Comparison of ENCODE assay signal across 8 mouse cellular contexts in the genomic region with DNA sequence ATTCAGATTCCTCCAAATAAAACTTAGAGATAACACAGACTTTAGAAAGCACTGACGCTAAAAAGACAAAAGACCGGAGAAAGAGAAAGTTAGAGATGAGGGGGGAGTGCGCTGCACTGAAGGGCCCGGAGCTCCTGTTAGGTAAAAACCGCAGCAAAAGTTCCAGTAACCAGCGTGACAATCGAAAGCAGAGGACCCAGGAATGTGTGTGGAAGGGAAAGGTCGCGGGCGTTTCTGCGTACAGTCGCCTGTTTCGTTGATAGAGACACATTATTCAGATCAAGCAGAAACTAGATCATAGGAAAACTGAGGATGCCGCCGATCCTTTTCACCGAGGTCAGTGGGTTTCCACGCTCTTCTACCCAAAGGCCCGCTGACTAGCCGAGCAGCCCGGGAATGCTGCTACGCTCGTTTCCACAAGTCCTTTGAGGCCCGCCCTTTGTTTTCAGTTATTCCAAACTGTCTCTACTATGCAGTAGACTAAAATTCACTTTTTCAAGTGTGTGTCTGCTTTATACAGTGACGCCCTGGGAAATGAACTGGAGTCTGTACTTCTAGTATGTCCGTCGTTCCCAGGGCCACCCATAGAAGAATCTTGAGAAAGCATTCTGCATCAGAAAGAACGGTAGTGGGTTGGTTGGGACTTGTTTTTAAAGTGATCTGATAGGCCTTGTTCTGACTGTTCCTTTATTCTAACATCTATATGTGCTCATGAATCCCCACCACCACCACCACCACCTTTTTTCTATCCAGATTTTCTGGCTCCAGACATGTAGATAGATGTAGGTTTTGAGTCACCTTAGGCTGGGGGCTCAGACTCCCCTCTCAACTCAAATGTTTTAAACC. TPM values are rescaled to one million over a fixed set of nuclear protein-coding genes. Genes with fewer than 3 reads are reported as not detected.
DNase-seq lines count a peak whose midpoint lies in the region; ATAC-seq and TF ChIP-seq lines count a peak whose summit lies in the region.

No protein-coding gene starts in this region.

- H3K4me3 ChIP-seq in testis, adult 2 months (ENCODE audit: control insufficient read depth, low read depth, low read length): peak overlapping the region; percentile 51
- H3K4me3 ChIP-seq in cerebellum, adult 2 months (replicated peaks; ENCODE audit: insufficient read depth, low read depth, low read length): peak overlapping the region; percentile 53
- peak overlapping the region; percentile 53 for H3K4me3 ChIP-seq in lung, embryonic 15.5 days

- DNase-seq in testis, postnatal 14 days (ENCODE audit: low spot score): no peak
- DNase-seq in cerebellum, adult 2 months: peak in 1 of 2 experiments; percentile 70
- peak; percentile 29 for DNase-seq in gastrocnemius, postnatal 10 days
- DNase-seq in kidney, adult 18-20 months: peak; percentile 73
- peak; percentile 55 for DNase-seq in right cerebral cortex, postnatal 25 days
- no peak for DNase-seq in left cerebral cortex, postnatal 14 days (ENCODE audit: low spot score in 2 of 2)

- no peak for TF ChIP-seq POLR2A in testis, adult 2 months (IDR thresholded peaks at IDR 0.05; ENCODE audit: control insufficient read depth, low read depth, low read length)
- no peak for TF ChIP-seq POLR2A in cerebellum, adult 2 months (IDR thresholded peaks at IDR 0.05; ENCODE audit: borderline replicate concordance, insufficient read depth, low read length)

- no peaks in the 10 kb centered on the region for H3K9me3 ChIP-seq in lung, embryonic 15.5 days

- H3K4me2 ChIP-seq in lung, embryonic 15.5 days: peak overlapping the region; percentile 75

- no peak for TF ChIP-seq CTCF in testis, adult 2 months (IDR thresholded peaks at IDR 0.05; ENCODE audit: control insufficient read depth, insufficient read depth, insufficient replicate concordance, low read depth, low read length)
- TF ChIP-seq CTCF in cerebellum, adult 2 months (IDR thresholded peaks at IDR 0.05; ENCODE audit: borderline replicate concordance, insufficient read depth, low read depth, low read length): no peak

- peak overlapping the region; percentile 68 for H3K9ac ChIP-seq in lung, embryonic 15.5 days

- peak overlapping the region; percentile 51 for H3K27ac ChIP-seq in testis, adult 2 months (ENCODE audit: control insufficient read depth, insufficient read depth, low read depth, low read length)
- H3K27ac ChIP-seq in cerebellum, adult 2 months (ENCODE audit: insufficient read depth, low read length): peak overlapping the region; percentile 86
- H3K27ac ChIP-seq in lung, embryonic 15.5 days: peak overlapping the region; percentile 98

- peak; percentile 25; the same call in 1 of the 2 replicates for ATAC-seq in lung, embryonic 15.5 days (ENCODE audit: borderline replicate concordance, extremely low read depth, low FRiP score, low TSS enrichment)

- peaks cover 9% of the 10 kb centered on the region for H3K4me1 ChIP-seq in testis, adult 2 months (ENCODE audit: control insufficient read depth, insufficient read depth, low read length)
- H3K4me1 ChIP-seq in cerebellum, adult 2 months (ENCODE audit: control insufficient read depth, insufficient read depth, low read length): peaks cover 6% of the 10 kb centered on the region; the same call in 1 of the 2 replicates
- H3K4me1 ChIP-seq in lung, embryonic 15.5 days: peaks cover 29% of the 10 kb centered on the region

- no peaks in the 10 kb centered on the region; the same call in 1 of the 2 replicates for H3K27me3 ChIP-seq in testis, adult 2 months (ENCODE audit: control insufficient read depth, insufficient read depth, low read length)
- H3K27me3 ChIP-seq in cerebellum, adult 2 months (ENCODE audit: control insufficient read depth, insufficient read depth, low read length): no peaks in the 10 kb centered on the region
- peaks cover 7% of the 10 kb centered on the region for H3K27me3 ChIP-seq in lung, embryonic 15.5 days

- no peaks in the 10 kb centered on the region for H3K36me3 ChIP-seq in testis, adult 2 months (ENCODE audit: control insufficient read depth, insufficient read depth, low read length)
- no peaks in the 10 kb centered on the region for H3K36me3 ChIP-seq in lung, embryonic 15.5 days

- WGBS in cerebellum, adult 2 months: 1% methylated on average over 27 of the region's 27 CpGs
- 6% methylated on average over 27 of the region's 27 CpGs for WGBS in lung, embryonic 15.5 days

- intact Hi-C loops in left cerebral cortex, postnatal 14 days (cut with DNase I): no loop called here

RNA-seq across cellular contexts. Expression of a gene that starts 0.7 kb away (rescaled TPM):
- 0.42 and 0.43 TPM in 2 replicates for polyA plus RNA-seq in testis, adult 2 months (2012; rRNA removed)
- 6.2 and 8.7 TPM in 2 replicates for polyA plus RNA-seq in cerebellum, adult 2 months (2012; rRNA removed)
- 10 to 100 TPM; 40.0 to 46.5 TPM for total RNA-seq in gastrocnemius, postnatal 10 days (2021)
- polyA plus RNA-seq in lung, embryonic 15.5 days (2015; fragmentation: Nextera tagmentation; extraction: Ambion mirVana): 15.9 and 16.1 TPM in 2 replicates
- total RNA-seq in left cerebral cortex, postnatal 14 days (2021): 10 to 100 TPM; 26.2 to 28.6 TPM

RNA-seq across cellular contexts. Expression of a gene that starts 4.7 kb away (rescaled TPM):
- 5.0 and 6.2 TPM in 2 replicates for polyA plus RNA-seq in testis, adult 2 months (2012; rRNA removed)
- polyA plus RNA-seq in cerebellum, adult 2 months (2012; rRNA removed): 8.1 and 13.9 TPM in 2 replicates
- 100 to 1,000 TPM; 371 to 396 TPM for total RNA-seq in gastrocnemius, postnatal 10 days (2021)
- 87.1 and 95.3 TPM in 2 replicates for polyA plus RNA-seq in lung, embryonic 15.5 days (2015; fragmentation: Nextera tagmentation; extraction: Ambion mirVana)
- 10 to 100 TPM; 56.6 to 91.2 TPM for total RNA-seq in left cerebral cortex, postnatal 14 days (2021)

RNA-seq across cellular contexts. Expression of a gene that starts 5.8 kb away (rescaled TPM):
- 1.4 and 1.6 TPM in 2 replicates for polyA plus RNA-seq in testis, adult 2 months (2012; rRNA removed)
- polyA plus RNA-seq in cerebellum, adult 2 months (2012; rRNA removed): 5.4 and 6.7 TPM in 2 replicates
- 100 to 1,000 TPM; 371 to 420 TPM for total RNA-seq in gastrocnemius, postnatal 10 days (2021)
- 10.1 and 18.0 TPM in 2 replicates for polyA plus RNA-seq in lung, embryonic 15.5 days (2015; fragmentation: Nextera tagmentation; extraction: Ambion mirVana)
- total RNA-seq in left cerebral cortex, postnatal 14 days (2021): 100 to 1,000 TPM; 127 to 148 TPM

RNA-seq across cellular contexts. Expression of a gene that starts 17.3 kb away (rescaled TPM):
- polyA plus RNA-seq in testis, adult 2 months (2012; rRNA removed): not detected in 2 replicates
- not detected in 2 replicates for polyA plus RNA-seq in cerebellum, adult 2 months (2012; rRNA removed)
- total RNA-seq in gastrocnemius, postnatal 10 days (2021): 1 to 10 TPM in 1 of 2 experiments, under 1 TPM in 1; 0.43 to 1.8 TPM
- 0.45 and 1.9 TPM in 2 replicates for polyA plus RNA-seq in lung, embryonic 15.5 days (2015; fragmentation: Nextera tagmentation; extraction: Ambion mirVana)
- total RNA-seq in left cerebral cortex, postnatal 14 days (2021): not detected

RNA-seq across cellular contexts. Expression of a gene that starts 18.5 kb away (rescaled TPM):
- polyA plus RNA-seq in testis, adult 2 months (2012; rRNA removed): 1,076 and 1,288 TPM in 2 replicates
- polyA plus RNA-seq in cerebellum, adult 2 months (2012; rRNA removed): 127 and 149 TPM in 2 replicates
- total RNA-seq in gastrocnemius, postnatal 10 days (2021): 10 to 100 TPM; 10.2 to 16.2 TPM
- 20.4 and 20.5 TPM in 2 replicates for polyA plus RNA-seq in lung, embryonic 15.5 days (2015; fragmentation: Nextera tagmentation; extraction: Ambion mirVana)
- 10 to 100 TPM in 1 of 2 experiments, 1 to 10 TPM in 1; 5.8 to 10.8 TPM for total RNA-seq in left cerebral cortex, postnatal 14 days (2021)

Comparison
In these comparisons a context has a peak if more than half of its experiments do, and no peak if none do; other contexts are left out.
1. DNase-seq: peak in gastrocnemius, postnatal 10 days (single experiment), kidney, adult 18-20 months (single experiment) and right cerebral cortex, postnatal 25 days (single experiment); none in testis, postnatal 14 days (single experiment) and left cerebral cortex, postnatal 14 days (0 of 2).
2. Peak in every context shown above with its lines, with median percentiles within 50 percentile points of each other: H3K27ac ChIP-seq and H3K4me3 ChIP-seq.